Mouse (Mus musculus) kidney, postnatal 36 days (tissue): ENCODE measurements around the gene Paip2b.
"Not testable (repeated sequence)": the region's sequence is repeated elsewhere in the genome, so short reads cannot be mapped to it uniquely, and the experiment has no call there.

Experiments used
- DNase-seq, 2 experiments: peaks; one replicate each; pipeline ENCODE4 v3.0.0; 2021 to 2022; ENCODE audit warnings: mixed read lengths in 2 of 2

Paip2b gene

GRCm38 (mm10) chr6:83831606-83832123 is at the start of gene Paip2b:
Paip2b (minus strand) TSS chr6:83831741.
- DNase-seq, result peak; percentile 99

GRCm38 (mm10) chr6:83879815-83880214 is 48.3 kb upstream of the Paip2b start:
- DNase-seq, result peak; percentile 58 to 81

- DNase-seq, result peak; percentile 42 to 63
Observed at GRCm38 (mm10) chr6:83867598-83868585, 36.4 kb upstream of the Paip2b start.

GRCm38 (mm10) chr6:83866954-83867597 is 35.5 kb upstream of the Paip2b start, which contains the start of gene Zfp638:
Zfp638 (plus strand) TSS chr6:83867109.
- peak; percentile 93 to 96 for DNase-seq

GRCm38 (mm10) chr6:83866423-83866822 is 34.9 kb upstream of the Paip2b start:
- no peak for DNase-seq

GRCm38 (mm10) chr6:83863538-83863937 is 32.0 kb upstream of the Paip2b start:
- no peak for DNase-seq

GRCm38 (mm10) chr6:83860033-83860432 is 28.5 kb upstream of the Paip2b start:
- DNase-seq, result no peak

GRCm38 (mm10) chr6:83857476-83857875 is 25.9 kb upstream of the Paip2b start:
- no peak for DNase-seq

- no peak for DNase-seq
Observed at GRCm38 (mm10) chr6:83849446-83849845, 17.9 kb upstream of the Paip2b start.

- no peak for DNase-seq
Observed at GRCm38 (mm10) chr6:83846141-83846540, 14.6 kb upstream of the Paip2b start.

GRCm38 (mm10) chr6:83844913-83845312 is 13.4 kb upstream of the Paip2b start:
- no peak for DNase-seq

- no peak for DNase-seq
Observed at GRCm38 (mm10) chr6:83840086-83840485, 8.5 kb upstream of the Paip2b start.

- DNase-seq, result no peak
Observed at GRCm38 (mm10) chr6:83838046-83838445, 6.5 kb upstream of the Paip2b start.

- no peak for DNase-seq
Observed at GRCm38 (mm10) chr6:83836826-83837225, 5.3 kb upstream of the Paip2b start.

- not testable (repeated sequence) for DNase-seq
Observed at GRCm38 (mm10) chr6:83832393-83832792, 852 bp upstream of the Paip2b start.

- DNase-seq, result no peak
Observed at GRCm38 (mm10) chr6:83830941-83831605, 468 bp downstream of the Paip2b start.

GRCm38 (mm10) chr6:83821856-83822255 is 9.7 kb downstream of the Paip2b start:
- no peak for DNase-seq

GRCm38 (mm10) chr6:83820727-83821515 is 10.6 kb downstream of the Paip2b start:
- no peak for DNase-seq

GRCm38 (mm10) chr6:83818996-83819395 is 12.5 kb downstream of the Paip2b start:
- DNase-seq, result no peak

- no peak for DNase-seq
Observed at GRCm38 (mm10) chr6:83815801-83816200, 15.7 kb downstream of the Paip2b start.

GRCm38 (mm10) chr6:83802846-83803245 is 28.7 kb downstream of the Paip2b start:
- DNase-seq, result no peak

GRCm38 (mm10) chr6:83802033-83802432 is 29.5 kb downstream of the Paip2b start:
- no peak for DNase-seq
